Mouse (Mus musculus): ENCODE measurements around the gene Igsf9. TPM values are rescaled to one million over a fixed set of nuclear protein-coding genes. Genes with fewer than 3 reads are reported as not detected.

Igsf9 gene
- total and polyA plus RNA-seq, 3 experiments, result 0.12 to 0.38 TPM; not detected in 1

DNA sequence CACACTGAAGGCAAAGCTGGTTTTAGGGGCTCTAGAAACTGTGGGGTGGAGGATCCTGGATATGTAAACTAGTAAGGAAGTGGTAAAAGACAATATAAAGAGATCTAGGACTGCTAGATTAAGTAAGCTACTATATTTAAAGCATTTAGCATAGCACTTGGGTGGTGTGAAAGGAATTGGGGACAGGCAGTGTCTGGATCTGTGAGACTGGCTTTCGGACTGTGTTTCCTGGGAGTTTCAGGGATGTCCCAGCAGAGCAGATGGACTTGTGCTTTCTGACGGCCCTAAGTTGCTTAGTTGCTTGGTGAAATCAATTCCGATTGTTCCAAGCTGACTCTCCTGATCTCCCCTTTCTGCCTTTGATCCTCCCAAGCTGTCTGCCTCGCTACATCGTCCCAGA, 5.1 kb downstream of the Igsf9 start:
- Histone ChIP-seq H3K4me1 (ENCODE audit: control insufficient read depth in 1 of 2, insufficient read depth in 2 of 2, low read length in 2 of 2) (peaks cover 0 to 2% of the 10 kb centered on the region in 2 experiments; a peak in 1 of 4 replicates), H3K36me3 (ENCODE audit: control insufficient read depth in 1 of 2, insufficient read depth in 2 of 2, low read length in 2 of 2) (no peaks in the 10 kb centered on the region), H3K4me3 (ENCODE audit: control insufficient read depth in 1 of 2, insufficient read depth in 1 of 2, low read depth in 2 of 2, low read length in 2 of 2) (no peak overlapping the region), H3K9me3 (replicated peaks; ENCODE audit: insufficient read depth, low read length) (no peaks in the 10 kb centered on the region), H3K27me3 (ENCODE audit: control insufficient read depth in 1 of 2, insufficient read depth in 2 of 2, low read length in 2 of 2) (peaks cover 4 to 12% of the 10 kb centered on the region in 2 experiments; a peak in 3 of 4 replicates), H3K79me2 (ENCODE audit: control insufficient read depth, insufficient read depth, low read length, poor library complexity) (no peaks in the 10 kb centered on the region), H3K27ac (ENCODE audit: control insufficient read depth, low read depth, low read length) (no peak overlapping the region), H3K9ac (ENCODE audit: control insufficient read depth, low read depth, low read length, poor library complexity, severe bottlenecking) (no peak overlapping the region)
- TF ChIP-seq MAX (IDR thresholded peaks at IDR 0.05; ENCODE audit: low read length) (no peak), GATA1 (IDR thresholded peaks at IDR 0.05; ENCODE audit: low read depth, low read length) (no peak), MYC (IDR thresholded peaks at IDR 0.05; ENCODE audit: low read depth, low read length) (no peak), ZNF384 (IDR thresholded peaks at IDR 0.05; ENCODE audit: low read depth, low read length) (no peak), KAT2A (conservative IDR thresholded peaks at IDR 0.05; ENCODE audit: low read depth, low read length) (no peak), ZKSCAN1 (IDR thresholded peaks at IDR 0.05; ENCODE audit: low read depth, low read length) (no peak), TAL1 (IDR thresholded peaks at IDR 0.05; ENCODE audit: low read length) (no peak), POLR2AphosphoS2 (IDR thresholded peaks at IDR 0.05; ENCODE audit: low read length) (no peak), USF1 (IDR thresholded peaks at IDR 0.05; ENCODE audit: low read depth, low read length) (no peak), UBTF (IDR thresholded peaks at IDR 0.05; ENCODE audit: borderline replicate concordance, insufficient read depth, low read depth, low read length) (no peak), RCOR1 (IDR thresholded peaks at IDR 0.05; ENCODE audit: low read depth, low read length) (no peak), JUND (IDR thresholded peaks at IDR 0.05; ENCODE audit: low read depth, low read length) (no peak), MEF2A (IDR thresholded peaks at IDR 0.05; ENCODE audit: extremely low read depth, insufficient replicate concordance, low read depth, low read length, poor library complexity, severe bottlenecking) (no peak), TCF12 (IDR thresholded peaks at IDR 0.05; ENCODE audit: low read depth, low read length) (no peak), MAFK (IDR thresholded peaks at IDR 0.05; ENCODE audit: borderline replicate concordance, low read depth, low read length) (no peak), ELF1 (IDR thresholded peaks at IDR 0.05; ENCODE audit: low read depth, low read length) (no peak)
- DNase-seq (ENCODE audit: low read depth, low spot score), result no peak

DNA sequence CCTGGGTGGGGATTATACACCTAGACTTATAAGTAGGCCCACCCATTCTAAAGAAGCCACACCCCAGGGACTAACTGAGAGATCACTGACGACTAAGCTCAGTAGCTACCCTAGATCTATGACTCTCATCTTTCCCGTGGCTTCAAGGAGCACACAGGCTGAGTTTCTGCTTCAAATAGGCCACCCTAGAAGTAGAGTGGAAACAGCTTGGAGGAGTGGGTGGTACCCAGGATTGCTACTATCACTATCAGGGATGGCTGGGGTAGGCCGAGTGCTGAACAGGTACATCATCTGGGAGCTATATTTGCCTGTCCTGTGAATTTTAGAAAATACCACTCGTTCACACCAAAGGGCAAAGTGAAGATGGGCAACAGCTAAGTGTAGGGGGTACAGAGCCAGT, 6.3 kb downstream of the Igsf9 start:
- DNase-seq (ENCODE audit: low read depth, low spot score), result no peak
- Histone ChIP-seq H3K4me1 (ENCODE audit: control insufficient read depth in 1 of 2, insufficient read depth in 2 of 2, low read length in 2 of 2) (no peaks in the 10 kb centered on the region), H3K4me3 (ENCODE audit: control insufficient read depth in 1 of 2, insufficient read depth in 1 of 2, low read depth in 2 of 2, low read length in 2 of 2) (no peak overlapping the region), H3K36me3 (ENCODE audit: control insufficient read depth in 1 of 2, insufficient read depth in 2 of 2, low read length in 2 of 2) (no peaks in the 10 kb centered on the region), H3K9me3 (replicated peaks; ENCODE audit: insufficient read depth, low read length) (no peaks in the 10 kb centered on the region), H3K79me2 (ENCODE audit: control insufficient read depth, insufficient read depth, low read length, poor library complexity) (no peaks in the 10 kb centered on the region), H3K27me3 (ENCODE audit: control insufficient read depth in 1 of 2, insufficient read depth in 2 of 2, low read length in 2 of 2) (peaks cover 4 to 11% of the 10 kb centered on the region in 2 experiments; a peak in 3 of 4 replicates), H3K9ac (ENCODE audit: control insufficient read depth, low read depth, low read length, poor library complexity, severe bottlenecking) (no peak overlapping the region), H3K27ac (ENCODE audit: control insufficient read depth, low read depth, low read length) (no peak overlapping the region)
- TF ChIP-seq TBP (IDR thresholded peaks at IDR 0.05; ENCODE audit: low read depth, low read length) (no peak), RAD21 (IDR thresholded peaks at IDR 0.05; ENCODE audit: low read depth, low read length) (no peak), KAT2A (conservative IDR thresholded peaks at IDR 0.05; ENCODE audit: low read depth, low read length) (no peak), MYB (IDR thresholded peaks at IDR 0.05; ENCODE audit: low read depth, low read length) (no peak), MEF2A (IDR thresholded peaks at IDR 0.05; ENCODE audit: extremely low read depth, insufficient replicate concordance, low read depth, low read length, poor library complexity, severe bottlenecking) (no peak), SIN3A (IDR thresholded peaks at IDR 0.05; ENCODE audit: low read length) (no peak), TCF12 (IDR thresholded peaks at IDR 0.05; ENCODE audit: low read depth, low read length) (no peak), GABPA (IDR thresholded peaks at IDR 0.05; ENCODE audit: low read depth, low read length) (no peak), ZMIZ1 (IDR thresholded peaks at IDR 0.05; ENCODE audit: low read depth, low read length) (no peak), EP300 (IDR thresholded peaks at IDR 0.05; ENCODE audit: low read depth in 1 of 2, low read length in 2 of 2) (no peak)
